ENCODE assay signal across 17 mouse cellular contexts in genomic region chr6:112742297-112742696, GRCm38 (mm10). TPM values are rescaled to one million over a fixed set of nuclear protein-coding genes. Genes with fewer than 3 reads are reported as not detected.
DNase-seq lines count a peak whose midpoint lies in the region; ATAC-seq and TF ChIP-seq lines count a peak whose summit lies in the region.
"Had no signal": no experiment of that assay in that cellular context is flagged by ENCODE, and none has a peak within 500 bp of the region (broad histone marks: within the 10 kb centered on the region; RNA-seq: fewer than 3 reads in every experiment).

No protein-coding gene starts in this region.

- peaks cover 60% of the 10 kb centered on the region for H3K36me3 ChIP-seq in hindbrain, postnatal 0 days (ENCODE audit: insufficient read depth, low read length)
- peaks cover 100% of the 10 kb centered on the region for H3K36me3 ChIP-seq in hindbrain, embryonic 10.5 days
- no peaks in the 10 kb centered on the region for H3K36me3 ChIP-seq in liver, postnatal 0 days (replicated peaks; ENCODE audit: insufficient read depth, low read length)
- no peaks in the 10 kb centered on the region for H3K36me3 ChIP-seq in liver, embryonic 12.5 days
- peaks cover 98% of the 10 kb centered on the region for H3K36me3 ChIP-seq in midbrain, embryonic 14.5 days (ENCODE audit: control insufficient read depth, insufficient read depth, low read length)
- H3K36me3 ChIP-seq: heart, embryonic 13.5 days; liver, embryonic 15.5 days had no signal

- no peaks in the 10 kb centered on the region for H3K4me1 ChIP-seq in hindbrain, postnatal 0 days (ENCODE audit: insufficient read depth, low read length)
- no peaks in the 10 kb centered on the region for H3K4me1 ChIP-seq in hindbrain, embryonic 10.5 days (replicated peaks)
- H3K4me1 ChIP-seq in liver, postnatal 0 days (ENCODE audit: insufficient read depth): no peaks in the 10 kb centered on the region
- H3K4me1 ChIP-seq in liver, embryonic 12.5 days: no peaks in the 10 kb centered on the region
- H3K4me1 ChIP-seq in midbrain, embryonic 14.5 days (ENCODE audit: control insufficient read depth, insufficient read depth, low read length): no peaks in the 10 kb centered on the region
- H3K4me1 ChIP-seq: embryonic facial prominence, embryonic 13.5 days; forebrain, embryonic 13.5 days; heart, embryonic 13.5 days; hindbrain, embryonic 12.5 days; liver, embryonic 15.5 days; neural tube, embryonic 12.5 days had no signal

- peak; percentile 33 for DNase-seq in hindbrain, postnatal 0 days (ENCODE audit: low spot score)
- DNase-seq in hindbrain, embryonic 10.5 days (ENCODE audit: low spot score): no peak
- no peak for DNase-seq in liver, postnatal 0 days
- peak; percentile 52 for DNase-seq in NIH3T3 (ENCODE audit: low read depth)
- DNase-seq in midbrain, embryonic 14.5 days: peak; percentile 28
- DNase-seq in adrenal gland, adult 2 months: no peak
- DNase-seq: cerebellum, postnatal 14 days; gastrocnemius, postnatal 14 days; right cerebral cortex, adult 18-20 months had no signal

- H3K4me2 ChIP-seq in hindbrain, postnatal 0 days (ENCODE audit: low read depth, low read length): no peak overlapping the region
- no peak overlapping the region for H3K4me2 ChIP-seq in liver, postnatal 0 days (ENCODE audit: low read depth, low read length)
- H3K4me2 ChIP-seq in liver, embryonic 12.5 days: no peak overlapping the region
- no peak overlapping the region for H3K4me2 ChIP-seq in midbrain, embryonic 14.5 days (ENCODE audit: low read length)
- H3K4me2 ChIP-seq: embryonic facial prominence, embryonic 13.5 days; forebrain, embryonic 13.5 days; heart, embryonic 13.5 days; hindbrain, embryonic 12.5 days; liver, embryonic 15.5 days; neural tube, embryonic 12.5 days had no signal

- TF ChIP-seq CTCF in hindbrain, postnatal 0 days (IDR thresholded peaks at IDR 0.05; ENCODE audit: low read depth): peak; percentile 52
- TF ChIP-seq CTCF in liver, postnatal 0 days (IDR thresholded peaks at IDR 0.05; ENCODE audit: low read depth): peak; percentile 41

- no peak overlapping the region for H3K9ac ChIP-seq in hindbrain, postnatal 0 days (replicated peaks; ENCODE audit: low read length)
- H3K9ac ChIP-seq in liver, postnatal 0 days (replicated peaks): no peak overlapping the region
- no peak overlapping the region for H3K9ac ChIP-seq in liver, embryonic 12.5 days
- no peak overlapping the region for H3K9ac ChIP-seq in midbrain, embryonic 14.5 days (replicated peaks; ENCODE audit: low read length)
- H3K9ac ChIP-seq: embryonic facial prominence, embryonic 13.5 days; forebrain, embryonic 13.5 days; heart, embryonic 13.5 days; hindbrain, embryonic 12.5 days; liver, embryonic 15.5 days; neural tube, embryonic 12.5 days had no signal

- no peak overlapping the region for H3K4me3 ChIP-seq in hindbrain, postnatal 0 days (ENCODE audit: low read length)
- no peak overlapping the region for H3K4me3 ChIP-seq in hindbrain, embryonic 10.5 days
- no peak overlapping the region for H3K4me3 ChIP-seq in liver, postnatal 0 days (ENCODE audit: low read depth, low read length)
- H3K4me3 ChIP-seq in liver, embryonic 12.5 days: no peak overlapping the region
- H3K4me3 ChIP-seq in midbrain, embryonic 14.5 days (replicated peaks; ENCODE audit: low read depth, low read length): no peak overlapping the region
- H3K4me3 ChIP-seq: embryonic facial prominence, embryonic 13.5 days; forebrain, embryonic 13.5 days; heart, embryonic 13.5 days; hindbrain, embryonic 12.5 days; liver, embryonic 15.5 days; neural tube, embryonic 12.5 days had no signal

- no peaks in the 10 kb centered on the region for H3K27me3 ChIP-seq in hindbrain, postnatal 0 days (ENCODE audit: insufficient read depth, low read length)
- no peaks in the 10 kb centered on the region for H3K27me3 ChIP-seq in hindbrain, embryonic 10.5 days (ENCODE audit: insufficient read depth, poor library complexity, severe bottlenecking)
- H3K27me3 ChIP-seq in liver, postnatal 0 days (ENCODE audit: insufficient read depth, low read length): no peaks in the 10 kb centered on the region
- H3K27me3 ChIP-seq in liver, embryonic 12.5 days (replicated peaks): no peaks in the 10 kb centered on the region
- H3K27me3 ChIP-seq in midbrain, embryonic 14.5 days (ENCODE audit: control insufficient read depth, insufficient read depth, low read length): no peaks in the 10 kb centered on the region
- H3K27me3 ChIP-seq: embryonic facial prominence, embryonic 13.5 days; forebrain, embryonic 13.5 days; heart, embryonic 13.5 days; hindbrain, embryonic 12.5 days; liver, embryonic 15.5 days; neural tube, embryonic 12.5 days had no signal

- no peaks in the 10 kb centered on the region for H3K9me3 ChIP-seq in hindbrain, postnatal 0 days (ENCODE audit: low read length)
- no peaks in the 10 kb centered on the region for H3K9me3 ChIP-seq in hindbrain, embryonic 10.5 days
- no peaks in the 10 kb centered on the region for H3K9me3 ChIP-seq in liver, postnatal 0 days (ENCODE audit: low read length)
- no peaks in the 10 kb centered on the region for H3K9me3 ChIP-seq in liver, embryonic 12.5 days (replicated peaks)
- H3K9me3 ChIP-seq in midbrain, embryonic 14.5 days (ENCODE audit: control insufficient read depth, low read length): no peaks in the 10 kb centered on the region
- H3K9me3 ChIP-seq: embryonic facial prominence, embryonic 13.5 days; forebrain, embryonic 13.5 days; heart, embryonic 13.5 days; hindbrain, embryonic 12.5 days; liver, embryonic 15.5 days; neural tube, embryonic 12.5 days had no signal

- 91% methylated on average over 2 of the region's 2 CpGs for WGBS in hindbrain, postnatal 0 days
- WGBS in hindbrain, embryonic 10.5 days: 89% methylated on average over 2 of the region's 2 CpGs
- WGBS in liver, postnatal 0 days (ENCODE audit: insufficient replicate concordance): 73% methylated on average over 2 of the region's 2 CpGs
- 69% methylated on average over 2 of the region's 2 CpGs for WGBS in liver, embryonic 12.5 days (ENCODE audit: insufficient replicate concordance)
- 89% methylated on average over 2 of the region's 2 CpGs for WGBS in midbrain, embryonic 14.5 days

- peak; percentile 52; the same call in 1 of the 2 replicates for ATAC-seq in hindbrain, postnatal 0 days
- ATAC-seq in liver, postnatal 0 days: no peak
- no peak for ATAC-seq in liver, embryonic 12.5 days
- ATAC-seq in midbrain, embryonic 14.5 days (ENCODE audit: low FRiP score, low TSS enrichment): no peak
- no peak for ATAC-seq in inflammation-experienced regulatory T-cells, adult 6 months
- ATAC-seq: forebrain, embryonic 13.5 days had no signal

- H3K27ac ChIP-seq in hindbrain, postnatal 0 days: no peak overlapping the region
- no peak overlapping the region for H3K27ac ChIP-seq in hindbrain, embryonic 10.5 days
- no peak overlapping the region for H3K27ac ChIP-seq in liver, postnatal 0 days (ENCODE audit: low read depth)
- no peak overlapping the region for H3K27ac ChIP-seq in liver, embryonic 12.5 days
- no peak overlapping the region for H3K27ac ChIP-seq in midbrain, embryonic 14.5 days (replicated peaks; ENCODE audit: low read depth, low read length)
- H3K27ac ChIP-seq: embryonic facial prominence, embryonic 13.5 days; forebrain, embryonic 13.5 days; heart, embryonic 13.5 days; hindbrain, embryonic 12.5 days; liver, embryonic 15.5 days; neural tube, embryonic 12.5 days had no signal

- TF ChIP-seq EP300 in liver, postnatal 0 days (IDR thresholded peaks at IDR 0.05; ENCODE audit: low read depth): no peak

RNA-seq across cellular contexts. Expression of gene Rad18, which starts 45.8 kb away (rescaled TPM):
- total RNA-seq in hindbrain, postnatal 0 days (2014; rRNA removed): 8.3 and 8.4 TPM in 2 replicates
- 18.1 and 18.2 TPM in 2 replicates for polyA plus RNA-seq in hindbrain, postnatal 0 days (2015; fragmentation: Nextera tagmentation; extraction: Ambion mirVana)
- 36.3 and 48.0 TPM in 2 replicates for polyA plus RNA-seq in hindbrain, embryonic 10.5 days (2016; fragmentation: Nextera tagmentation; extraction: Ambion mirVana)
- polyA plus RNA-seq in liver, postnatal 0 days (2015; fragmentation: Nextera tagmentation; extraction: Ambion mirVana): 11.8 and 14.4 TPM in 2 replicates
- 39.8 and 41.8 TPM in 2 replicates for polyA plus RNA-seq in liver, embryonic 12.5 days (2016; fragmentation: Nextera tagmentation; extraction: Ambion mirVana)
- 12.1 and 14.8 TPM in 2 replicates for polyA plus RNA-seq in midbrain, embryonic 14.5 days (2014; fragmentation: Nextera tagmentation; extraction: Ambion mirVana)
- polyA plus RNA-seq in inflammation-experienced regulatory T-cells, adult 6 months (2017; shearing (Covaris generic)): 10 to 100 TPM; 41.6 to 55.6 (median 43.0) TPM
- total RNA-seq in adrenal gland, adult 2 months (2021): 1 to 10 TPM; 5.3 to 7.5 TPM
- 0.61 and 0.62 TPM in 2 replicates for polyA plus RNA-seq in adrenal gland, adult 2 months (2012; rRNA removed)

Comparison
In these comparisons a context has a peak if more than half of its experiments do, and no peak if none do; other contexts are left out.
1. DNase-seq: peak in hindbrain, postnatal 0 days (single experiment), NIH3T3 (single experiment) and midbrain, embryonic 14.5 days (single experiment); none in hindbrain, embryonic 10.5 days (single experiment), liver, postnatal 0 days (single experiment) and adrenal gland, adult 2 months (single experiment).